Mouse (Mus musculus): ENCODE results near the gene Lepr.
A peak's percentile ranks its signal among the peaks of the same experiment; 100 is the strongest.

Gene Lepr

GRCm38 (mm10) chr4:101717367-101718121 lies at the start of gene Lepr:
Gene Lepr, plus strand, starts transcription at chr4:101717404.
- ATAC-seq (ENCODE audit: low TSS enrichment) = peak; percentile 41

- no peak for ATAC-seq (ENCODE audit: low TSS enrichment)
These were observed 48.0 kb upstream of the Lepr start for GRCm38 (mm10) chr4:101669161-101669560.

- ATAC-seq (ENCODE audit: low TSS enrichment) = no peak
These were observed 47.4 kb upstream of the Lepr start for GRCm38 (mm10) chr4:101669811-101670210.

- ATAC-seq (ENCODE audit: low TSS enrichment) = no peak
These were observed 42.4 kb upstream of the Lepr start for GRCm38 (mm10) chr4:101674790-101675189.

GRCm38 (mm10) chr4:101675726-101676125 lies 41.5 kb upstream of the Lepr start:
- no peak for ATAC-seq (ENCODE audit: low TSS enrichment)

- no peak for ATAC-seq (ENCODE audit: low TSS enrichment)
These were observed 34.6 kb upstream of the Lepr start for GRCm38 (mm10) chr4:101682620-101683019.

- ATAC-seq (ENCODE audit: low TSS enrichment) = no peak
These were observed 34.1 kb upstream of the Lepr start for GRCm38 (mm10) chr4:101683086-101683485.

GRCm38 (mm10) chr4:101684821-101685220 lies 32.4 kb upstream of the Lepr start:
- ATAC-seq (ENCODE audit: low TSS enrichment) = no peak

- no peak for ATAC-seq (ENCODE audit: low TSS enrichment)
These were observed 30.9 kb upstream of the Lepr start for GRCm38 (mm10) chr4:101686227-101686810.

GRCm38 (mm10) chr4:101689241-101689640 lies 28.0 kb upstream of the Lepr start:
- no peak for ATAC-seq (ENCODE audit: low TSS enrichment)

- ATAC-seq (ENCODE audit: low TSS enrichment) = no peak
These were observed 27.6 kb upstream of the Lepr start for GRCm38 (mm10) chr4:101689645-101690044.

- ATAC-seq (ENCODE audit: low TSS enrichment) = peak; percentile 98
These were observed 24.3 kb upstream of the Lepr start for GRCm38 (mm10) chr4:101692892-101693291.

- ATAC-seq (ENCODE audit: low TSS enrichment) = no peak
These were observed 22.7 kb upstream of the Lepr start for GRCm38 (mm10) chr4:101694529-101694928.

- no peak for ATAC-seq (ENCODE audit: low TSS enrichment)
These were observed 20.0 kb upstream of the Lepr start for GRCm38 (mm10) chr4:101697236-101697635.

- ATAC-seq (ENCODE audit: low TSS enrichment) = no peak
These were observed 17.8 kb upstream of the Lepr start for GRCm38 (mm10) chr4:101699423-101699822.

- no peak for ATAC-seq (ENCODE audit: low TSS enrichment)
These were observed 16.1 kb upstream of the Lepr start for GRCm38 (mm10) chr4:101700892-101701640.

- ATAC-seq (ENCODE audit: low TSS enrichment) = no peak
These were observed 11.9 kb upstream of the Lepr start for GRCm38 (mm10) chr4:101705325-101705724.

GRCm38 (mm10) chr4:101707234-101707633 lies 10.0 kb upstream of the Lepr start:
- ATAC-seq (ENCODE audit: low TSS enrichment) = no peak

- ATAC-seq (ENCODE audit: low TSS enrichment) = no peak
These were observed 9.3 kb upstream of the Lepr start for GRCm38 (mm10) chr4:101707953-101708352.

- no peak for ATAC-seq (ENCODE audit: low TSS enrichment)
These were observed 6.8 kb upstream of the Lepr start for GRCm38 (mm10) chr4:101710361-101710760.

- ATAC-seq (ENCODE audit: low TSS enrichment) = no peak
These were observed 6.1 kb upstream of the Lepr start for GRCm38 (mm10) chr4:101711100-101711499.

- ATAC-seq (ENCODE audit: low TSS enrichment) = no peak
These were observed 4.6 kb upstream of the Lepr start for GRCm38 (mm10) chr4:101712563-101712962.

GRCm38 (mm10) chr4:101715302-101715701 lies 1.9 kb upstream of the Lepr start:
- no peak for ATAC-seq (ENCODE audit: low TSS enrichment)

All from frontal cortex, adult (tissue).